Mouse (Mus musculus) heart, embryonic 14.5 days (tissue): ENCODE measurements around the gene Trpm3. TPM values are rescaled to one million over a fixed set of nuclear protein-coding genes. Genes with fewer than 3 reads are reported as not detected.
"Not testable (repeated sequence)": the region's sequence is repeated elsewhere in the genome, so short reads cannot be mapped to it uniquely, and the experiment has no call there.

Experiments
- ATAC-seq: fragments of 200-750 bp; cut with Nextera tagmentation; 2 replicates; pipeline ENCODE4 v1.8.0; 2017; ENCODE audit warnings: low read depth, moderate TSS enrichment; ENCODE audit not compliant: insufficient number of reproducible peaks, insufficient read depth, low FRiP score
- H3K27ac ChIP-seq, 2 experiments: fragments of 200-500 bp in 1 of 2; fragments of 300-500 bp in 1 of 2; sonication (generic) in 1 of 2; replicated peaks in 1 of 2; 2 replicates each; pipeline ENCODE4 v1.5.1; 2012 to 2014; ENCODE audit warnings: low read depth in 2 of 2, low read length in 2 of 2, control low read depth in 1 of 2, mild to moderate bottlenecking in 1 of 2, mixed read lengths in 1 of 2; ENCODE audit not compliant: control insufficient read depth in 1 of 2, insufficient read depth in 1 of 2
- H3K27me3 ChIP-seq: fragments of 300-500 bp; sonication (generic); 2 replicates; pipeline ENCODE4 v1.6.1; 2014; ENCODE audit warnings: mild to moderate bottlenecking, low read length, control low read depth; ENCODE audit not compliant: control insufficient read depth, insufficient read depth
- H3K36me3 ChIP-seq: fragments of 300-500 bp; sonication (generic); 2 replicates; pipeline ENCODE4 v1.6.1; 2014; ENCODE audit warnings: mild to moderate bottlenecking, control low read depth, low read length, mixed read lengths; ENCODE audit not compliant: control insufficient read depth, insufficient read depth
- H3K4me1 ChIP-seq, 2 experiments: fragments of 200-500 bp in 1 of 2; fragments of 300-500 bp in 1 of 2; sonication (generic) in 1 of 2; 2 replicates each; pipeline ENCODE4 v1.6.1; 2012 to 2014; ENCODE audit warnings: low read length in 2 of 2, control low read depth in 1 of 2, mixed read lengths in 1 of 2; ENCODE audit not compliant: control insufficient read depth in 2 of 2, insufficient read depth in 2 of 2
- H3K4me2 ChIP-seq: fragments of 300-500 bp; sonication (generic); 2 replicates; pipeline ENCODE4 v1.6.1; 2014; ENCODE audit warnings: mild to moderate bottlenecking, low read length
- H3K4me3 ChIP-seq, 2 experiments: fragments of 200-500 bp in 1 of 2; fragments of 300-500 bp in 1 of 2; sonication (generic) in 1 of 2; 2 replicates each; pipeline ENCODE4 v1.5.1; 2012 to 2014; ENCODE audit warnings: low read length in 2 of 2, mild to moderate bottlenecking in 2 of 2, control low read depth in 1 of 2, low read depth in 1 of 2, moderate library complexity in 1 of 2; ENCODE audit not compliant: control insufficient read depth in 1 of 2, insufficient read depth in 1 of 2
- H3K9ac ChIP-seq: fragments of 300-500 bp; sonication (generic); 2 replicates; pipeline ENCODE4 v1.6.1; 2014; ENCODE audit warnings: mild to moderate bottlenecking, low read length
- H3K9me3 ChIP-seq: fragments of 300-500 bp; sonication (generic); 2 replicates; pipeline ENCODE4 v1.6.1; 2016; ENCODE audit warnings: low read length, control low read depth; ENCODE audit not compliant: control insufficient read depth
- WGBS: fragments of 180-500 bp; shearing (Covaris S2); extraction: QIAGEN DNeasy Blood & Tissue Kit; methylation state at CpG from one replicate; pipeline ENCODE4 v1.1.7; 2014; 5-methylcytosine and 5-hydroxymethylcytosine counted together
- polyA plus RNA-seq: library from polyadenylated mRNA; unstranded; fragments of >200 nt; fragmentation: Nextera tagmentation; extraction: Ambion mirVana; gene quantifications from 2 replicates; pipeline ENCODE4 v1.2.1, GENCODE M21; 2014

Gene Trpm3
- polyA plus RNA-seq, 1 experiment from 2014 or later: 1.2 TPM

GRCm38 (mm10) chr19:23028283-23028682, 889.4 kb downstream of the Trpm3 start:
- peaks cover 2 to 14% of the 10 kb centered on the region in 2 experiments; a peak in 3 of 4 replicates for H3K4me1 ChIP-seq
- H3K9ac ChIP-seq: no peak overlapping the region
- no peak overlapping the region for H3K4me2 ChIP-seq
- no peak overlapping the region for H3K27ac ChIP-seq
- no peak for ATAC-seq
- WGBS: 67% methylated on average over 5 of the region's 5 CpGs
- no peaks in the 10 kb centered on the region for H3K27me3 ChIP-seq
- no peak overlapping the region for H3K4me3 ChIP-seq
- H3K9me3 ChIP-seq: 0 out of 2 replicates have a peak, but pooled peaks cover 3% of the 10 kb centered on the region
- no peaks in the 10 kb centered on the region for H3K36me3 ChIP-seq

- not testable (repeated sequence) for H3K4me1 ChIP-seq, H3K36me3 ChIP-seq, H3K27ac ChIP-seq, H3K4me3 ChIP-seq, H3K27me3 ChIP-seq, H3K9me3 ChIP-seq, H3K4me2 ChIP-seq, ATAC-seq, H3K9ac ChIP-seq
- 81% methylated on average over 1 of the region's 1 CpGs for WGBS
Measured at GRCm38 (mm10) chr19:23033343-23033742, 894.5 kb downstream of the Trpm3 start.

GRCm38 (mm10) chr19:23034117-23034516, 895.3 kb downstream of the Trpm3 start:
- 63% methylated on average over 5 of the region's 5 CpGs for WGBS
- ATAC-seq: no peak
- no peak overlapping the region for H3K4me3 ChIP-seq
- H3K9ac ChIP-seq: no peak overlapping the region
- H3K4me1 ChIP-seq: no peaks in the 10 kb centered on the region
- no peaks in the 10 kb centered on the region for H3K27me3 ChIP-seq
- H3K27ac ChIP-seq: no peak overlapping the region
- no peak overlapping the region for H3K4me2 ChIP-seq
- no peaks in the 10 kb centered on the region for H3K36me3 ChIP-seq
- 0 out of 2 replicates have a peak, but pooled peaks cover 3% of the 10 kb centered on the region for H3K9me3 ChIP-seq

- Histone ChIP-seq H3K9me3 (0 out of 2 replicates have a peak, but pooled peaks cover 3% of the 10 kb centered on the region), H3K27ac (no peak overlapping the region), H3K4me1 (no peaks in the 10 kb centered on the region), H3K4me2 (no peak overlapping the region), H3K27me3 (no peaks in the 10 kb centered on the region), H3K4me3 (no peak overlapping the region), H3K9ac (no peak overlapping the region), H3K36me3 (no peaks in the 10 kb centered on the region)
- no peak for ATAC-seq
- WGBS: 77% methylated on average over 4 of the region's 4 CpGs
Measured at GRCm38 (mm10) chr19:23034933-23035332, 896.1 kb downstream of the Trpm3 start.

GRCm38 (mm10) chr19:23035786-23036185, 896.9 kb downstream of the Trpm3 start:
- H3K9me3 ChIP-seq: 0 out of 2 replicates have a peak, but pooled peaks cover 3% of the 10 kb centered on the region
- no peak for ATAC-seq
- no peaks in the 10 kb centered on the region for H3K27me3 ChIP-seq
- H3K9ac ChIP-seq: no peak overlapping the region
- H3K4me2 ChIP-seq: no peak overlapping the region
- H3K4me1 ChIP-seq: no peaks in the 10 kb centered on the region
- no peak overlapping the region for H3K27ac ChIP-seq
- WGBS: 81% methylated on average over 3 of the region's 3 CpGs
- H3K4me3 ChIP-seq: no peak overlapping the region
- H3K36me3 ChIP-seq: no peaks in the 10 kb centered on the region

- no peak; the same call in 1 of the 2 replicates for ATAC-seq
- Histone ChIP-seq H3K36me3 (no peaks in the 10 kb centered on the region), H3K4me2 (no peak overlapping the region), H3K27ac (no peak overlapping the region), H3K27me3 (no peaks in the 10 kb centered on the region), H3K4me3 (no peak overlapping the region), H3K9me3 (0 out of 2 replicates have a peak, but pooled peaks cover 3% of the 10 kb centered on the region), H3K9ac (no peak overlapping the region), H3K4me1 (no peaks in the 10 kb centered on the region)
- 49% methylated on average over 11 of the region's 11 CpGs for WGBS
Measured at GRCm38 (mm10) chr19:23036782-23037477, 898.1 kb downstream of the Trpm3 start.

GRCm38 (mm10) chr19:23037499-23037898, 898.7 kb downstream of the Trpm3 start:
- WGBS: 66% methylated on average over 14 of the region's 14 CpGs
- Histone ChIP-seq H3K4me2 (no peak overlapping the region), H3K4me3 (no peak overlapping the region), H3K27ac (no peak overlapping the region), H3K9me3 (0 out of 2 replicates have a peak, but pooled peaks cover 3% of the 10 kb centered on the region), H3K9ac (no peak overlapping the region), H3K27me3 (no peaks in the 10 kb centered on the region), H3K36me3 (no peaks in the 10 kb centered on the region), H3K4me1 (no peaks in the 10 kb centered on the region)
- ATAC-seq: no peak

- Histone ChIP-seq H3K9me3 (no peaks in the 10 kb centered on the region), H3K4me2 (no peak overlapping the region), H3K36me3 (no peaks in the 10 kb centered on the region), H3K9ac (no peak overlapping the region), H3K27ac (no peak overlapping the region), H3K4me3 (no peak overlapping the region), H3K27me3 (no peaks in the 10 kb centered on the region), H3K4me1 (no peaks in the 10 kb centered on the region)
- WGBS: 79% methylated on average over 2 of the region's 2 CpGs
- no peak for ATAC-seq
Measured at GRCm38 (mm10) chr19:23038321-23038720, 899.5 kb downstream of the Trpm3 start.
